Mouse (Mus musculus): ENCODE results near the gene Elovl5.
"Not testable (repeated sequence)": the region's sequence is repeated elsewhere in the genome, so short reads cannot be mapped to it uniquely, and the experiment has no call there.

The Elovl5 gene

GRCm38 (mm10) chr9:77954981-77955380, 37.8 kb downstream of the Elovl5 start:
- no peak for DNase-seq (ENCODE audit: low read depth, low spot score)

GRCm38 (mm10) chr9:77955511-77955910, 38.3 kb downstream of the Elovl5 start:
- DNase-seq (ENCODE audit: low read depth, low spot score): no peak

DNA sequence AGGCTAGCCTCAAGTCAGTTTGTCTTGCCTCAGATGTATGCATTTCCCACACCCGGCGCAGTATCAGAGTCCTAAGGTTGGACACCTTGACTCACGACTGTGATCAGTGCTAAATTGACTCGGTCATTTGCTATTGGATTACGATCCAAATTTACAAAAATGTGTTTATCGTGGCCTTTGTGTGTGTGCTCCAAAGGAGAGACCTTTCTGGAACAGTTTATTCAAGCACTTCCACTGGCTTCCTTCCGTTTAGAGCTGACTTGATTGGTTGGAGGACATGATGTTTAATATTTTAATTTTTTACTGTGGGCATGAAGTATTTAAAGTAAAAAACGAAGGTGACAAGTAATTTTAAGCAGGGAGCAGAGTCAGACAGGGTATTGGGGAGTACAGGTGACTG, 38.8 kb downstream of the Elovl5 start:
- no peak for DNase-seq (ENCODE audit: low read depth, low spot score)

DNA sequence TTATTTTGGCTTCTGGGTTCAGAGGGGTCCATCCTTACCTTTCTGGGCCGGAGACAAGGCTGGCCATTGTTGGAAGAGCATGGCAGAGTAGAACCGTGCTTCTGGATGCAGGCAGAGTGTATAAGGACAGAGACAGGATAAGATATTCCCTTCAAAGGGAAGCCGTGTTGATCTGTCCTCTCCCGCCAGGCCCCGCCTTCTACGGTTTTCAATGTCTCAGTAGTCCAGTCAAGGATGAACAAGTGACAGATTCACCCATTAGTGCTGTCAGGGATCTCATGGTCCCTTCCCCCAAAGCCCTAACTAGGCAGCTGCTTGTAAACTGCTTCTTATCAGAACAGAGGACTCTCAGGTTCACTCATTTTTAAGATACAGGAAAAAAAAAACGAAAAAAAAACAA, 41.2 kb downstream of the Elovl5 start:
- no peak for DNase-seq (ENCODE audit: low read depth, low spot score)

DNA sequence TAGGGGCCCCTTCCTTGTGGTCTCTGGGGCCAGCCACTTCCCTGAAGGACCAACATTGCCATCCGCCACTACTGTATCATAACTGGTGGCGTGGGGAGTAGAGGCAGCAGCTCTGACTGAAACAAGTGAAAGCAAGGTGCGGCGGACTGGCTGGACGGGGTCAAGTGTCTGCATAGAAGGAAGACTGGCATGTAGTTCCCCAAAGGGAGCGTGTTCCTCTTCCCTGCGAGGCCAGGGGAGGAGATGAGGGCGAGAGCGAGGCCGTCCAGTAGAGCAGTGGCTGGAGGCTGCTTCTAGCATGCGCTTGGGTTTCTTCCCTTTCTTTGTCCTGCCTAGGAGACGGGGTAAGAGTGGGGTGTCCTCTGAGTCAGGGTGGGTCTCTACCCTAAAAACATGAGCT, 42.6 kb downstream of the Elovl5 start:
- no peak for DNase-seq (ENCODE audit: low read depth, low spot score)

DNA sequence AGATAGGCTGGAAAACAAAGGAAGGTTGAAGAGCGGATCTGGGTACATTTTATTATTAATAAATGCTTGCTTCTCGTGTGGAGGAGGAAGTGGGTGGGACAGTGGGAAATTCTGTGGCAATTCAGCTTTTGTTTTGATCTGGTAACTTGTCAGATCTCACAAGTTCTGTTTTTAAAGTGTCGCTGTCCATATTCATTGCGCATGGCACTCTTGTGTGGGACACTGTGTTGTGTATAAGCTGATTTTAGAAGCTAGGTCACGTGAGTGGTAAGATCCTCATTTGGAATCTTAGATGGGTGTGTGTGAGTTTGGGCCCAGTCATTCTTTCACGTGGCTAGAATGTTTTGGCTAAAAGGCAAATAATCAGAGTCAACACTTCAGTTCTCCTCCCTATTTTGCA, 44.2 kb downstream of the Elovl5 start:
- DNase-seq (ENCODE audit: low read depth, low spot score): no peak

GRCm38 (mm10) chr9:77964084-77964483, 46.9 kb downstream of the Elovl5 start:
- no peak for DNase-seq (ENCODE audit: low read depth, low spot score)

GRCm38 (mm10) chr9:77965287-77965686, 48.1 kb downstream of the Elovl5 start:
- no peak for DNase-seq (ENCODE audit: low read depth, low spot score)

GRCm38 (mm10) chr9:77965768-77966552, 48.8 kb downstream of the Elovl5 start:
- DNase-seq (ENCODE audit: low read depth, low spot score): no peak

- DNase-seq (ENCODE audit: low read depth, low spot score): no peak
These were observed 49.7 kb downstream of the Elovl5 start for GRCm38 (mm10) chr9:77966861-77967260.

DNA sequence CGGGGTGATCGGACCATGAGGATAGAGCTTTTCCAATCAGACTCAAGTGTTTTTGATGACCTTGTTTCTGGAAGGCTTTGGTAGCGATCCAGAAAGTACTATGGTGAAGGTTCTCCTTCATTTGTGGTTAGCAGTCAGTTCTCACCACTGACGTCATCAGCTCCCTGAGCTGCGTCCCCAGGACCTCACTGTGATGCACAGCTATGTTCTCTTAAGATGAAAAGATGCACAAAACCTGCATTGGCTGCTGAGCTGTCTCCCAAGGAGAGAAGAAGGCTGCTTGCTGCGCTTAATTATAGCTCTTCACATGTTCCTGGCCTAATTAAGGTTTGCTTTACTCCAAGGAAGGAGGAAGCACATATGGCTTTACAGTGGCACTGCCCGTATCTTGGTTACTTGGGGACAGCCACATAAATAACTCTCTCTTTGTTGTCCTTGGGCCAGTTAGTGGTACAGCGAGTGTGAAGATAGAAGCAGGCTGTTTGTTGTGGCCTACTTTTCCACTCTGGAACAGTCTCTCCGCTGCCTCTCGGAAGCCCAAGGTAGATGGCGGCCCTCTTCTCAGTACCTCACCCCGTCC, 50.5 kb downstream of the Elovl5 start:
- no peak for DNase-seq (ENCODE audit: low read depth, low spot score)

GRCm38 (mm10) chr9:77969192-77969953, 52.2 kb downstream of the Elovl5 start:
- DNase-seq (ENCODE audit: low read depth, low spot score): no peak

DNA sequence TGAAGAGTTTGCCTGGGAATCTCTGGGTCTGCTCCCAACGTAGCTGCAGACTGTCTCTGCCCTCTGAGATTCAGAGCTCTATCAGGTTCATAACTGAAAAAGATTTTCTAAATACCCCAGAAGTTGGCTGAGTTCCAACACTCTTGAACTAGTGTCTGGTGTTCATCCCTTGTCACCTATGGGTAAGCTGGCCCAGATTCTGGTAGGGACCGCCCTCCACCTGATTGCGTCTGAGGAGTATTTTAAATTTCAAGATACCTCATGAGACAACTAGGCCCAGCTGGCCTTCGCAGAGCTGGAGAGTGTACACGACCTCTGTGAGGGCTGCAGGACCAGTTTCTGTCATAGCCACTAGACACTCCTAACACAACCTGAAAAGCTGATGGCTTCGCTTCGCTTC, 61.8 kb downstream of the Elovl5 start:
- no peak for DNase-seq (ENCODE audit: low read depth, low spot score)

- no peak for DNase-seq (ENCODE audit: low read depth, low spot score)
These were observed 65.5 kb downstream of the Elovl5 start for GRCm38 (mm10) chr9:77982616-77983015.

GRCm38 (mm10) chr9:77983521-77983920, 66.4 kb downstream of the Elovl5 start:
- DNase-seq (ENCODE audit: low read depth, low spot score): no peak

DNA sequence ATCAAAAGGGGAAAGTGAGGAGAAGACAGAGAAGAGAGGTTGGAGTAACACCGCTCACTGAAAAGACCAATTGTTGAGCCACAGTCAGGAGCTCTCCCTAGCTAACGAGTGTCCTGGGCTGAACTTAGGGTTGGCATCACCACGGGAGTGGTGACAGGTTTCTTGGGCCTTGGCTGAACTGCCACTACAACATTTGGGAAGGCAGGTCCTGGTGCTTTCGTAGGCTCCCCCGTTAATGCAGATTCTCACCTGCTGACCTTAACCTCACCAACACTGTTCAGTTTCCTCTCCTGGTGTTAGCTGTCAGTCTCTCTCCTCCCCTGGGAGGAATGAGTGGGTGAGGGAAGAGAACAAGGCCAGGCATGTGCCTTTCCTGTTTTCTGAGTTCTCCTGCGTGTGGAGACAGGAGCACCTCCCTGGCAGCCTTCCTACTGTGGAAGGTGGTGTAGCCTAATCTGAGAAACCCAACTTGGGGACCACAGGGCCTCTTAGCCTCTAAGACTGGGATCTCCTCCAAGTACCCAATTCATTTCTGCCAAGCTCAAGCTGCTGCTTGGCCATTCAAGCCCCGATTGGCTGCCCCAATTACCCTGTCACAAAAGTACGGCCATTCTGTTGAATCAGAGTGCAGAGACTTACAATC, 69.1 kb downstream of the Elovl5 start:
- no peak for DNase-seq (ENCODE audit: low read depth, low spot score)

DNA sequence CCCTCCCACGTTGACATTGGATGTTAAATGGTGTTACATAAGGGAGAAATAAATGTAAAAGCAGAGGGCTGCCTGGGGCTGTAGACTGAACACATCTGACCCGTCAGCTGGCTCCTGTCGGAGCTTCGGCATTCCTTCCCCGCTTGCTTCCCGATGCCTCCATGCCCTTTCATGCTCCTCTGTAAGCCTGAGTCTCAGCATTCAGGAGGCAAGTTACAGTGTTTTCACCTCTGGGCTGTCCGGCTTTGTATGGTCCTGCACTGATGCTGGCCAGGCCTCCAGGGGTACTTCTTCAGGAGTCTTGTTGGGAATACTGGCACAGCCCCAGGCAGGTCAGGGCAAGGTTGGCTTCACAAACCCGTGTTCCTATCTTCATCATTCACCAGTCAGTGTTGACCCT, 72.5 kb downstream of the Elovl5 start:
- no peak for DNase-seq (ENCODE audit: low read depth, low spot score)

- DNase-seq (ENCODE audit: low read depth, low spot score): no peak
These were observed 73.1 kb downstream of the Elovl5 start for GRCm38 (mm10) chr9:77990278-77990677.

DNA sequence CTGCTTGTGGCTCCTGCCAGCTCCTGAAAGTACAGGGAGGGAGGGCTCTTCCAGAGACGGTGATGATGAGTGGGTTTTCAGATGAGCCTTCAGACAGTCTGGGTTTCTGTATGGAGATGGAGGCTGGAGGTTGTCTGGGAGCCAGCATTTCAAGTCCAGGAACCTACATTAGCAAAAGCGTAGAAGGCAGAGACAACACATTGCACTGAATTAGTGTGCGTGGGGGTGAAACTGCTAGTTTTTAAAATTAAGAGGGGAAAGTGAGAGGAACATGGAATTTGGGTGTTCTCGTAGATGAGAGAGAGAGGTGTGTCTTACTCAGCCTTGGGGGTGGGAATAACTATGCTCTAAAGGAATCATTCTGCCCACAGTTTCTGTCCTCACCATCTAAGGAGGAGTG, 74.5 kb downstream of the Elovl5 start:
- no peak for DNase-seq (ENCODE audit: low read depth, low spot score)

GRCm38 (mm10) chr9:77992276-77992675, 75.1 kb downstream of the Elovl5 start:
- no peak for DNase-seq (ENCODE audit: low read depth, low spot score)

GRCm38 (mm10) chr9:77993101-77993500, 75.9 kb downstream of the Elovl5 start:
- DNase-seq (ENCODE audit: low read depth, low spot score): no peak

GRCm38 (mm10) chr9:77993538-77994255, 76.5 kb downstream of the Elovl5 start:
- DNase-seq (ENCODE audit: low read depth, low spot score): not testable (repeated sequence)

All from WW6 (cell line).